Mouse (Mus musculus) layer of hippocampus, adult 18-20 months (tissue): ENCODE results near the gene Gm20431. TPM values are rescaled to one million over a fixed set of nuclear protein-coding genes. Genes with fewer than 3 reads are reported as not detected.
A peak's percentile ranks its signal among the peaks of the same experiment; 100 is the strongest.
"Not testable (repeated sequence)": the region's sequence is repeated elsewhere in the genome, so short reads cannot be mapped to it uniquely, and the experiment has no call there.

Experiments
- DNase-seq, 2 experiments: peaks; one replicate each; pipeline ENCODE4 v3.0.0; 2022; ENCODE audit warnings: low spot score in 2 of 2
- total RNA-seq, 2 experiments: library from RNA; stranded (reverse); gene quantifications; 2 replicates each; pipeline ENCODE4 v1.2.3; 2021

Gene Gm20431
- total RNA-seq, 2 experiments from 2014 or later, result 36.7 to 39.9 TPM

DNA sequence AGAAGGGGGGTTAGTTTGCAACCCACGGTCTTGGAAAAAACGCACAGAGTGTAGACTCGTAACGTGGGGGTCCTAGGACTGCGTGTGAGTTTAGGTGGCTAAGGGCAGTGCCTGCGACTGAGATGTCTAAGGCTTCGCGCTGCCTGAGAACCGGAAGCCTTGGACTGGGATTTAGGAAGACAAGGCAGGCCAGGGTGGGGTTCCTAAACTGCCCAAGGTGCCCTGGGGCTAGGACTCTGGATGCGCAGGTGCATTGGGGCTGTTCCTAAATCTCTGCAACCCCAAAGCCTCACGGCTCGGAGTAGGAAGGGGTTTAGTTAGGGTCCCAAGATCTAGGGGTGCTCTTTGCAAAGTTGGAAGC is 705 bp downstream of the Gm20431 start:
- no peak for DNase-seq

DNA sequence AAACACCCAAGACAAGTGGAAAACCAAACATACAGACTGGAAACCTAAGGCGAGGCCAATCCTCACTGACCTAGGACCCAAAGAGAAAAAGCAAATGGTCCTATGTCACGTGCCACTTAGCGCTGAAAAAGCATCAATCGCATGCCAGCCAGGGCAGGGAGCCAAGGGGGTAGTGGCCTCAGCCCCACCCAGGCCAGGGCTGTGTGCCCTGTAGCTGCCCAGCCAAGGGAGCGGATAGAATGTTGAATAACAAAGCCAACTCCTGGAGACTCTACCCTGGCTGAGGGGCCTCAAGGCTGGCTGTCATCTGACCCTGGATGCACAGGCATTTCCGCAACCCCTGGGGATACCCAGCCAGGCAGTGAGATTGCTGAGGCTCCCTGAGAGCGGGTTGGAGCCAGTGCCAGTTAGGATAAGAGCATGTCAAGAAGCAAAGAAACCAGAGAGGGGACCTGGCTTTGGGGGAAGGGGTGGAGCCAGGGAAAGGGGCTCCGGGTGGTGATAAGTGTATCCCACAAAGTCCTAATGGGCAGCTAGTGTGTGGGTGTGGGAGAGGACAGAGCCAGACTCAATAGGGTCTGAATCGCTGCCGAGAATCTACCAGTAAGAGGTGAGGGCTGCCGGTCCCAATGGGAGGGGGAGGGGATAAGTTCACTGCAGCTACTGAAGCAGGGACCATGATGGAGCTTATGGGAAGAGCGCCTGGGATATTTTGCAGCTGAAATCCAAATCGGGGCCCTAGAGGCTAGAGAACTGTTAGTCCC is 1.3 kb downstream of the Gm20431 start:
- DNase-seq, result peak in 1 of 2 experiments; percentile 62

DNA sequence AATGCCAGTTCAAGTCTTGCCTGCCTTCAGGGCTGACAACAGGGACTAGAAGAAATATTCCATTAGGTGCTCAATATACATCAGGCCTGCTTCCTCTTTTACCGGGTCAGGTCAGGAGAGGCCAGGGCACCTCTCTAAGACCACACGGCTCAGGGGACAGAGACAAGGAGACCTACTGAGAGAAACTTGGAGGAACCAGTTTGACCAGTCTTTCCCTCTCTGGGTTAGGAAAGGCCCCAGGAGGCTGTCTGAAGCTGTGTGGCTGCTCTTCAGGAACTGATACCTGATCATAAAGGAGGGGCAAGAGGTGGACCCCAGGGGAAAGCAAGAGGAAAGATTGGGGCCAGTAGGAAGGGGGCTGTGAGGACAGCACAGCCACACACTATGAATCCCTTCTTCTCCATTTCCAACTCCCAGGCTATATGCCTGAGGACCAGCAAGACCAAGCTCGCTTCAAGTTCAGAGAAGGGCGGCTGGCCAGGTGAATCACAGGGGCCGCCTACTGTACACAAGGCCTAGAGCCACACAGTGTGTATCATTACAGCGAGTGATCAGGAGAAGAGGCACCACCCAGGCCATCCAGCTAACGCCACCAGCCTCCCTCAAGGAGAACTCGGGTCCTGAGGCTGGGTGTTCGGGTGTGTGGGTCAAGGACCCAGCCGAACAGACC is 2.0 kb downstream of the Gm20431 start:
- DNase-seq, result no peak

GRCm38 (mm10) chr2:167658712-167659111 is 2.6 kb downstream of the Gm20431 start:
- DNase-seq, result no peak

DNA sequence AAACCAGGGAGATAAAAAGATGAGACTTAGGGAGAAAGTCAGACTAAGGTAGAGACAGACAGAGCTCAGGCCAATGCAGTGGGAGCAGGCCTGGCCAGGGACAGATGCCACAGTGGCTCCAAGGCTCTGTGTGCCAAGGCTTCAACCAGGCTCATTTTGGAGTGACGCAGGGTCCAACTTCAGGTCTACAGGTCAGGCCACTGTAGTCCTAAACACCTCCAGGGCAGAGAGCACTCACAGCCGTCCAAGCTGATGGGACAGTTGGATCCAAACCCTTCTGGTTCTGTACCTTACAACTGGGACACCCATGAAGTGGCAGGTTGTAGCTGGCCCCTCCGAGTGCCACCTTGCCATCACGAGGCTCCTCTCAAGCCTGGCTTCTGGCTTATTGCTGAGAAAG is 3.3 kb downstream of the Gm20431 start:
- DNase-seq, result no peak

DNA sequence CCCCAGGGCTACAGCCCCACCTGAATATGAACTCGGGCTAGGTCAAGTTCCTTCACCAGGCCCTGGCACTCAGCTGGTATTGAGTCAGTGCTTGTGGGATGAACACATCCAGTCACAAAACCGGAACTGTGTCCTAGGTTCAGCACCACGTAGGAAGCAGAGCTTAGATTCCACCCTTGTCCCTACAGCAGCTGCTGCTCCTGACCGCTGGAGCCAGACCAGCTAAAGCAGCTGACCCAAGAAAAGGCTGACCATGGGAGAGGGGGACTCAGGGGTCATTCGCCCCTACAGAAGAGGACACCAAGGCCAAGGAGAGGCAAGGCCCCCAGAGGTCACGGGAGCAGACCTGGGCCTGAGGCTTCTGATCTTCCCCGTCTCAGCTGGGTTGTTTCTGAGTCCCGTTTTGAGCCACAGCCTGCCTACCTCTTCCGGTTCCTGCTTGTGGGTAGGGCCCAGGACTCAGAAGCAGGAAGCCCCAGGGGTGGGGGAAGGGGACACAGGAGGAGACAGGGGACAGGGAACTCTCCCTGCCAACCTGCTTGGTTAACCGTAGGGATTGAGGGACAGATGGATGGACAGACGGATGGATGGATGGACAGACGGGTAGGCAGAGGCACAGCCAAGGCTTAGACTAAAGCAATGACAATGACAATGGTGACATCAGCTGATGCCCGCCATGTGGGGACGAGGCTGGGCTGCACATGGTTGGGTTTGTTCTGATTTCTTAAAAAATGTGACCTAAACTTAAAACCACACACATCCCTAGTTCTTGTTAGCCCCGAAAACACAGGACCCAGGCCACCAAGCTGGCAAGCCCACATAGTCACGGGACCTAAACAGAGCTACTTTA is 4.4 kb downstream of the Gm20431 start:
- peak in 1 of 2 experiments; percentile 24 for DNase-seq

DNA sequence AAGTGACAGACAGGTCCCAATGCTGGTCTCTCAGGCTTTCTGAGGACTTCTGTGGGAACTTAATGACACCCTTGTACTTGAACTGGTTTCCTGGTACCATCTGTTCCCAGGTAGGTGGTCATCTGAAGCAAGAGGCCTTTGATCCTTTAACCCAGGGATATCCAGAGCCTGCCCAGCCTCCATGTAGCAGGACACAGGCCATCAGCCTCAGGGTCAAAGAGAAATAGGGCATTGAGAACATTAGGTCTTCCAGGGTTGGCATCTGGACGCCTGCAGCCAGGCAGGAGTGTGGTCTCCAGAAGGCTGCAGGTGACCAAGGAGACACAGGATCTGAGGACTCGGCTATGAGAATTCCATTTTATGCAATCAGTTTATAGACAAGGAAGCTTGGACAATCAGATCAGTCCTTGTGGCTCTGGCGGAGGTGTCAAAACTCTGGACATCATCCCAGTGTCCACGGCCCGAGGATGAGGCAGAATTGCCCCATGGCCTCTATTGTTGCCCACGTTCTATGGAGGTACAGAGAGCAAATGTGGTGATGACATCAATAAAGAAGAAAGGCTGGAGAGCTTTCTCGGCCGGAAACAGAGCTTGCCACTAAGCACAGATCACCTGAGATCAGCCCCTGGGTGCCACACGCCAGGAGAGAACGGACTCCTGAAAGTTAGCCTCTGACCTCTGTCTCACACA is 6.2 kb downstream of the Gm20431 start:
- no peak for DNase-seq

DNA sequence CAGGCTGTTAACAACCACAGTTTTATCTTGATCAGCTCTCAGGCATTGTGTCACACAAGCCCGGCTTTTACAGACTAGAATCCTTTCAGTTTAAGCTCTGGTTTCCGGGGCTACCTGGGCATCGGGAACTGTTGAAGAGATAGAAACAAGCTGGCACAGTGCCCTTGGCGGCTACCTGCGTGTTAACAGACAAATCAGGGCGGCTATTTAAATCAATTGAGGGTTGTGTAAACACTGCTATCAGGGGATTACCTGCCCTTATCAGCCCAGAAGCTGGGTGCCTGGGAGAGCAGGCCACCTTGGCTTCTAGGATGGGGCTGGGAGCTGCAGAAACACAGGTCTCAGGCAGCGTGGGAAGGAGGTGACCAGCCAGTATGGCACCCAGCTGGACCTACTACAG is 8.6 kb downstream of the Gm20431 start:
- DNase-seq, result no peak

DNA sequence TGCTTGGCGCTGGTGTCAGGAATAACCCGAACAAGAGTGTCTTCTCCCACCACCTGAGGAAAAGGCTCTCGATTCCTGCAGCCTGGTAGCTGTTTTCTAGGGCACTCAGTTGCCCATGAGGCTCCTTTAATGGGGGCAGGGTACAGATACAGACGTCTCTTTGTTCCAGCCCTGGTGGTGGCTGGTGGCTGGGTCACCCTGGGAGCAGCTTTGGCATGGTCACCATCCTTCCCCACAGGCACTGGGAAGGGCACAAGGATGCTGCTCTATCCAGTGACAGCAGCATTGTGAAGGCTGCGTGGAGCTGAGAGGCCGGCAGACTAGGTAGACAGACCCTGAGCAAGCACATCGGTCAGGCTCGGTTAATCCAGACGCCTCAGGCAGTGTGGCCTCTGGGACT is 9.7 kb downstream of the Gm20431 start:
- peak in 1 of 2 experiments; percentile 52 for DNase-seq

DNA sequence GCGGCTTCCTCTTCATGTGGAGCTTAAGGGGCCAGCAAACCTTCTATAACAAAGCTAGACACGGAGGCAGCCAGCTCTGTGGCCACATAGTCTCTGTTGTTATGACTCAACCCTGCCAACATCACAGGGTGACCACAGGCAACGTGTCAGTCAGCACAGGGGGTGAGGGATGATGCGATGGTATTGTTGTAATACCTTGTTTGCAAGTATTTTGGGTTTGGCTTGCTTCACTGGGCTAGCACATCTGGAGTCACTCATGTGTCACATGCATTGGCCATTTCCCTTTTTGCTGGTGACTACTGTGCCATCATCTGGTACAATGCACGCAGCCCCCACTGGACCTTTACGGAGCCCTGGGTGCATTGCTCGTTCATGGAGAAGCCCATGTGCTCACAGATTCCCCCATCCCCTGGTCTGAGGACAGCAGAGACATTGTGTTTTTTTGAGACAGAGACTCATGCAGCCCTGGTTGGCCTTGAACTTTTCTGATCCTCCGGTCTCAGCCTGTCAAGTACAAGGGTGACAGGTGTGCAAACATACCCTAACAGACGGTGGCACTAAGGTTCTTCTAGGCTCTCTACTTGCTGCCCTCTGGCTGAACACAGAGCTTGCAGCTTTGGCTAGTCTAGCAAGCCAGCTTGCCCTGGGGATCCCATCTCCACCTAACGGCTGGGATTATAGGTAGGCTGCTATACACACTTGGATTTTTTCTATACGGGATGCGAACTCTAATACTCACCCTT is 11.8 kb downstream of the Gm20431 start:
- no peak for DNase-seq

- no peak for DNase-seq
These were observed 14.9 kb downstream of the Gm20431 start for GRCm38 (mm10) chr2:167646411-167646810.

- DNase-seq, result not testable (repeated sequence)
These were observed 17.8 kb downstream of the Gm20431 start for GRCm38 (mm10) chr2:167643356-167644052.

- DNase-seq, result no peak
These were observed 19.1 kb downstream of the Gm20431 start for GRCm38 (mm10) chr2:167642164-167642563.

DNA sequence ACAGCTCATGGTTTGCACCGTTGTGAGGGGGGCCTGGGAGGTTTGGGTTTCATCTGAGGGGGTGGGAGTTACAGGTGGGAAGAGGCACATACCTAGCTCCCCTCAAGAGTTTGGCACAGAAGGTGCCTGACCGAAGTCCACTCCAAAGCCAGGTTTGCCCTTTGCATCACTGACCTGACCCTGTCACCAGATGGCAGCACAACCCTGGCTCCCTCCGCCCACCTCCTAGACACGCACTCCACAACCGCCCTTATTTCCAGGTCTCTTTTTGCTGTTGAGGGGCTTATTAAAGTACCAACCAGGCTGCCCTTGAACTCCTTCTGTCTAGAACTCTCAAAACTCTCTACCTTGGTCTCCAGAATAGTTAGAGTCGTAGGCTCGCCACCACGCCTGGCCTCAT is 20.0 kb downstream of the Gm20431 start:
- no peak for DNase-seq

DNA sequence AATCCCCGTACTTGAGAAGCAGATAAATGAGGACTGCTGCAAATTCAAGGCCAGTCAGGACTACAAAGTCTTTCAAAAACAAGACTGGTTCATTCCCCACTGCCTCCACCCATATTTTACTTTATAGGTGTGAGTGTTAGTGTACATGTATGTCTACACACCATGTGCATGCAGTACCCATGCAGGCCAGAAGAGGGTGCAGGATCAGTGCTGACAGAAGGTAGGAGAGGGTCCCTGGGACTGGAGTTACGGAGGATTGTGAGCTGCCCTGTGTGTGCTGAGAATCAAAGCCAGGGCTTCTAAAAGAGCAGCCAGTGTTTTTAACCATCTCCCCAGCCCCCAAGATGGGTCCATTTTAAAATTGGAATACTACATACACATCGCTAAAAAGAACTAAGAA is 21.0 kb downstream of the Gm20431 start:
- DNase-seq, result no peak

DNA sequence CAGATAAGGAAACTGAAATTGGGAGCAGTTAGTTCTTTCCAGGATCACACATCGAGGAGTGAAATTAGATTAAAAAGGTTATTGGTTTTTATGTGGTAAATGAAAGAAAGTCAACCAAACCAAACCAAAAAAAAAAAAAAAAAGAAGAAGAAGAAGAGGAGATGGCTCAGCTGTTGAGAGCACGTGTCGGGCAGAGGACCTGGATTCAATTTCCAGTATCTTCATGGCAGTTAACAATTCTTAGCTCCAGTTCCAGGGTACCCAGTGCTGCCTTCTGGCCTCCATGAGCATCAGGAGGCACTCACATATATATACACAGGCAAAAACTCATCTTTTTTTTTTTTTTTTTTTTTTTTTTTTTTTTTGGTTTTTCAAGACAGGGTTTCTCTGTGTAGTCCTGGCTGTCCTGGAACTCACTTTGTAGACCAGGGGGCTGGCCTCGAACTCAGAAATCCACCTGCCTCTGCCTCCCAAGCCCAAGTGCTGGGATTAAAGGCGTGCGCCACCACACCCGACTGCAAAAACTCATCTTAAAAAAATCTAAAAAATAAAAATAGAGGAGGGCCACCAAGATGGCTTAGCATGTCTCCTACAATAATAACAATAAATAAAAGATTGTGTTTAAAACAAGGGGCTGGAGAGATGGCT is 26.3 kb downstream of the Gm20431 start:
- no peak for DNase-seq

- DNase-seq, result peak; percentile 95 to 99
These were observed 26.9 kb downstream of the Gm20431 start for GRCm38 (mm10) chr2:167634338-167634770.

DNA sequence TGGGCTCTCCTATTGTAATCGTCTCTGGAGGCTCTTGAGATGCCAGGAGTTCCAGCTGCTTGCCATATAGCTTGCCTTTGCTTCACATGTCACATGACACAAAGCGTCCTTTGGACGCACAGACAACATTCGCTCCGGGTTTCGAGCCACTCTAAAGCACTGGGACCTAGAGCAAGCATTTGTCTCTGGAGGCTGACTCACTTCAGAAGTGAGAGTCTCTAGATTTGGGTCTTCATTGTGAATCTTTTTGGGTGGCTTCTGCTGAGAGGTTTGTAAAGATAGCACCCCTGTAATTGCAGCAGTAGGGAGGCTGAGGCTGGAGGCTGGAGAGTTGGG is 27.8 kb downstream of the Gm20431 start:
- no peak for DNase-seq

DNA sequence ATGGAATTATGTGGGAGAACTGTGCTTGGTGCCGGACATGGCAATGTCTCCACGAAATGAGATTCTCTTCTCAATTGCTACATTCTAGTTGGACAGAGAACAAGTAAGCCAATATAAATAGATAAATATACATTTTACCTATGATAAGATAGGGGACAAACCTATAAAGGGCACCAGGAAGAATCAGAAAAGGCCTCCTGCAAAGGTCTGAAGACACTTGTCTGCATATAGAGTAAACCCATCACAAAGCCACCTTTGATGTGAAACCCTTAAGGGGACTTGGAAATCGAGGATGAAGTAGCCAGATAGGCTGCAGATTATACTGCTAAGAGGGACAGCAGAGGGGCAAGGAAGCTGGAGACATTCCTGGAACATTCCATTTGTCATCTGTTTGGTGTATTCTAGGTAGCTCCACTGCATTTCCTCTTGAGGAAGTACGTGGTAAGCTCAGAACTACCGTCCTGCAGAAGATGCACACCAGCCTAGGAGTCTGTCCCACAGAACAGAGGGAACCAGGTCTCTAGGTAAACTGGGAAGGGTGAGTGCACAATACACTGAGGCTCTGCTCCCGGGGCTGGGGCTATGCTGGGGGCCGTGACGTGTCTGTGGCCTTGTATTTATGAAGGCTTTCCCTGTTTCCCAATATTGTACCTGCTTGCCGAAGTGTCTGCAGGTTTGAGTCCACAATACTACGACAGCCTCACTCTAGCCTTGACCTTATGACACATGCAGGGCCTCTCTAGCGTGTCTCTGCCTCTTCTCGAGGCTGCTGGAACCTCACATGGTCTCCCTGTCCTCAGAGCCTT is 28.4 kb downstream of the Gm20431 start:
- DNase-seq, result no peak
